Mouse (Mus musculus): ENCODE results near the gene Etnk2. TPM values are rescaled to one million over a fixed set of nuclear protein-coding genes. Genes with fewer than 3 reads are reported as not detected.

Etnk2 gene
- polyA plus RNA-seq (2015; fragmentation: Nextera tagmentation; extraction: Ambion mirVana), result 27.7 and 31.1 TPM in 2 replicates

GRCm38 (mm10) chr1:133363276-133364021 is at the start of gene Etnk2:
Etnk2 (plus strand) TSS chr1:133363572.

GRCm38 (mm10) chr1:133321267-133321925 is 42.0 kb upstream of the Etnk2 start, which contains the start of gene Kiss1:
Kiss1 (plus strand) TSS chr1:133321875.

GRCm38 (mm10) chr1:133350210-133350609 is 13.2 kb upstream of the Etnk2 start, which contains the start of gene Ren1:
Ren1 (plus strand) TSS chr1:133350510.

GRCm38 (mm10) chr1:133423543-133424480 is 60.4 kb downstream of the Etnk2 start, which contains the start of gene Sox13:
Sox13 (minus strand) TSS chr1:133424377.

Other genes starting within 250 kb of the Etnk2 start
- gene Ppp1r15b, start 232.4 kb upstream of the Etnk2 start, polyA plus RNA-seq (2015; fragmentation: Nextera tagmentation; extraction: Ambion mirVana), result 15.5 and 16.5 TPM in 2 replicates
- gene Plekha6, start 199.4 kb upstream of the Etnk2 start, polyA plus RNA-seq (2015; fragmentation: Nextera tagmentation; extraction: Ambion mirVana), result 12.3 and 15.8 TPM in 2 replicates
- gene Golt1a, start 53.8 kb upstream of the Etnk2 start, polyA plus RNA-seq (2015; fragmentation: Nextera tagmentation; extraction: Ambion mirVana), result not detected in 2 replicates
- 0.70 TPM in 1 of 2 replicates, not detected in the other for gene Kiss1, start 41.7 kb upstream of the Etnk2 start, polyA plus RNA-seq (2015; fragmentation: Nextera tagmentation; extraction: Ambion mirVana)
- 0.77 and 1.1 TPM in 2 replicates for gene Ren1, start 13.1 kb upstream of the Etnk2 start, polyA plus RNA-seq (2015; fragmentation: Nextera tagmentation; extraction: Ambion mirVana)
- 3.1 and 4.5 TPM in 2 replicates for gene Sox13, start 60.8 kb downstream of the Etnk2 start, polyA plus RNA-seq (2015; fragmentation: Nextera tagmentation; extraction: Ambion mirVana)
- 359 and 363 TPM in 2 replicates for gene Snrpe, start 246.7 kb downstream of the Etnk2 start, polyA plus RNA-seq (2015; fragmentation: Nextera tagmentation; extraction: Ambion mirVana)

Measured in neural tube, postnatal 0 days (tissue).